8 mouse cellular contexts compared by ENCODE assay signal in the genomic region with DNA sequence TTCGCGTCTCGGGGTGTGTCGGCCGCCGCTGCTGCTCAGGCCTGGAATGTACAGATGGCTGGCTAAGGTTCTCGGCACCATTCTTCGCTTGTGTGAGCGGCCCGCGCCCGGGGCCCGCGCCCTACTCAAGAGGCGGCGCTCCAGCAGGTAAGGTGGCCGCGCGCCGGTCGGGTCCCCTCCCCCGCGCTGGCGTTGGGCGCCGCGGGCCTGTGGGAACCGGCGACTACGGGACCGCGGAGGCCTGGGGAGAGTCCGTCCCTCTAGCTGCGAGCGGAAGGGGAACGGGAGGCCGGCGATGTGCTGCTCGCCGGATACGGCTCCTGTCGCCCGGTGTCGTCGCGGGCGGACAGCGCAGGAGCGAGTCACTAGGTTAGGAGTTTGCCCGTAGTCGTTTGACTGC. TPM values are rescaled to one million over a fixed set of nuclear protein-coding genes. Genes with fewer than 3 reads are reported as not detected.
DNase-seq lines count a peak whose midpoint lies in the region; ATAC-seq and TF ChIP-seq lines count a peak whose summit lies in the region.

No protein-coding gene starts in this region.

- H3K9ac ChIP-seq in hindbrain, embryonic 16.5 days (ENCODE audit: low read depth, low read length) = peak overlapping the region; percentile 85

- no peaks in the 10 kb centered on the region for H3K9me3 ChIP-seq in hindbrain, embryonic 16.5 days (ENCODE audit: control insufficient read depth, low read length)

- ATAC-seq in common myeloid progenitor, adult 5-6 weeks (replicated peaks; ENCODE audit: low read depth, poor library complexity, severe bottlenecking) = peak; percentile 19; the same call in 1 of the 2 replicates
- peak; percentile 79 for ATAC-seq in hindbrain, embryonic 16.5 days
- ATAC-seq in megakaryocyte progenitor cell, adult 5-6 weeks (replicated peaks; ENCODE audit: poor library complexity) = peak; percentile 27

- H3K4me3 ChIP-seq in layer of hippocampus, adult 2 months = peak overlapping the region; percentile 94
- H3K4me3 ChIP-seq in hindbrain, embryonic 16.5 days (ENCODE audit: low read length) = peak overlapping the region; percentile 97

- H3K27me3 ChIP-seq in hindbrain, embryonic 16.5 days (replicated peaks; ENCODE audit: control insufficient read depth, insufficient read depth, low read length) = no peaks in the 10 kb centered on the region

- H3K27ac ChIP-seq in layer of hippocampus, adult 2 months = peak overlapping the region; percentile 89
- H3K27ac ChIP-seq in hindbrain, embryonic 16.5 days (ENCODE audit: low read depth, low read length) = peak overlapping the region; percentile 81

- H3K4me1 ChIP-seq in hindbrain, embryonic 16.5 days (ENCODE audit: control insufficient read depth, insufficient read depth, low read depth, low read length) = peaks cover 15% of the 10 kb centered on the region

- intact Hi-C loops in left cerebral cortex, postnatal 14 days (cut with DNase I) = loop anchor here (5.0 kb wide), 1 partner anchor 172 kb away; no protein-coding TSS in a partner anchor

- no peak for DNase-seq in layer of hippocampus, adult 2 months (ENCODE audit: low spot score in 2 of 2)
- DNase-seq in layer of hippocampus, postnatal 36 days = no peak
- DNase-seq in left cerebral cortex, postnatal 14 days (ENCODE audit: low spot score in 2 of 2) = no peak
- no peak for DNase-seq in ovary, postnatal 10 days (ENCODE audit: low spot score)
- no peak for DNase-seq in adrenal gland, adult (ENCODE audit: inconsistent age in 2 of 2, low spot score in 1 of 2)

- H3K36me3 ChIP-seq in hindbrain, embryonic 16.5 days (ENCODE audit: control insufficient read depth, insufficient read depth, low read length) = no peaks in the 10 kb centered on the region

- H3K4me2 ChIP-seq in hindbrain, embryonic 16.5 days (ENCODE audit: low read length) = peak overlapping the region; percentile 66

- TF ChIP-seq CTCF in layer of hippocampus, adult 2 months (conservative IDR thresholded peaks at IDR 0.05) = no peak

- under 1% methylated on average over 51 of the region's 51 CpGs for WGBS in hindbrain, embryonic 16.5 days

RNA-seq across cellular contexts. Expression of a gene that starts 0.3 kb away (rescaled TPM):
- 10 to 100 TPM; 81.1 to 90.7 TPM for total RNA-seq in layer of hippocampus, adult 2 months (2021)
- 10 to 100 TPM; 84.6 to 88.0 TPM for total RNA-seq in layer of hippocampus, postnatal 36 days (2021)
- 40.3 and 41.9 TPM in 2 replicates for total RNA-seq in common myeloid progenitor, adult 5-6 weeks (2017)
- polyA plus RNA-seq in hindbrain, embryonic 16.5 days (2015; fragmentation: Nextera tagmentation; extraction: Ambion mirVana) = 43.1 and 45.5 TPM in 2 replicates
- 48.1 and 48.9 TPM in 2 replicates for total RNA-seq in megakaryocyte progenitor cell, adult 5-6 weeks (2015)
- 42.4 and 42.8 TPM in 2 replicates for total RNA-seq in megakaryocyte progenitor cell, adult 5-6 weeks (2017)
- 100 to 1,000 TPM in 1 of 2 experiments, 10 to 100 TPM in 1; 99.7 to 111 TPM for total RNA-seq in left cerebral cortex, postnatal 14 days (2021)

RNA-seq across cellular contexts. Expression of a gene that starts 14.1 kb away (rescaled TPM):
- total RNA-seq in layer of hippocampus, adult 2 months (2021) = under 1 TPM; 0.27 to 0.44 TPM
- under 1 TPM; 0.23 to 0.25 TPM for total RNA-seq in layer of hippocampus, postnatal 36 days (2021)
- not detected in 2 replicates for total RNA-seq in common myeloid progenitor, adult 5-6 weeks (2017)
- polyA plus RNA-seq in hindbrain, embryonic 16.5 days (2015; fragmentation: Nextera tagmentation; extraction: Ambion mirVana) = 0.77 and 1.0 TPM in 2 replicates
- 0.05 and 0.10 TPM in 2 replicates for total RNA-seq in megakaryocyte progenitor cell, adult 5-6 weeks (2015)
- total RNA-seq in megakaryocyte progenitor cell, adult 5-6 weeks (2017) = 0.04 TPM in 1 of 2 replicates, not detected in the other
- total RNA-seq in left cerebral cortex, postnatal 14 days (2021) = under 1 TPM; 0.48 to 0.57 TPM

Comparison
In these comparisons a context has a peak if more than half of its experiments do, and no peak if none do; other contexts are left out.
1. ATAC-seq: peak in every context shown above with its lines; median percentile 79 in hindbrain, embryonic 16.5 days; 27 in megakaryocyte progenitor cell, adult 5-6 weeks; 19 in common myeloid progenitor, adult 5-6 weeks.